Mouse (Mus musculus) liver, embryonic 13.5 days (tissue): ENCODE results near the gene Usp6nl. TPM values are rescaled to one million over a fixed set of nuclear protein-coding genes. Genes with fewer than 3 reads are reported as not detected.

Source experiments
- polyA plus RNA-seq: library from polyadenylated mRNA; unstranded; fragments of >200 nt; fragmentation: Nextera tagmentation; extraction: Ambion mirVana; gene quantifications from 2 replicates; pipeline ENCODE4 v1.2.1, GENCODE M21; 2015

Gene Usp6nl
- polyA plus RNA-seq, 1 experiment from 2014 or later = 3.4 TPM

Other genes with a start within 250 kb of the Usp6nl start
- 4.5 and 5.2 TPM in 2 replicates for gene Proser2, start 192.5 kb upstream of the Usp6nl start, polyA plus RNA-seq
- gene Echdc3, start 109.6 kb upstream of the Usp6nl start, polyA plus RNA-seq = 6.8 and 7.4 TPM in 2 replicates